Mouse (Mus musculus) urinary bladder, postnatal 4 days (tissue): ENCODE data around the gene Exph5.

ENCODE experiments used
- DNase-seq, 2 experiments: peaks; one replicate each; pipeline ENCODE4 v3.0.0; 2021 to 2022; ENCODE audit warnings: low spot score in 2 of 2

The Exph5 gene

DNA sequence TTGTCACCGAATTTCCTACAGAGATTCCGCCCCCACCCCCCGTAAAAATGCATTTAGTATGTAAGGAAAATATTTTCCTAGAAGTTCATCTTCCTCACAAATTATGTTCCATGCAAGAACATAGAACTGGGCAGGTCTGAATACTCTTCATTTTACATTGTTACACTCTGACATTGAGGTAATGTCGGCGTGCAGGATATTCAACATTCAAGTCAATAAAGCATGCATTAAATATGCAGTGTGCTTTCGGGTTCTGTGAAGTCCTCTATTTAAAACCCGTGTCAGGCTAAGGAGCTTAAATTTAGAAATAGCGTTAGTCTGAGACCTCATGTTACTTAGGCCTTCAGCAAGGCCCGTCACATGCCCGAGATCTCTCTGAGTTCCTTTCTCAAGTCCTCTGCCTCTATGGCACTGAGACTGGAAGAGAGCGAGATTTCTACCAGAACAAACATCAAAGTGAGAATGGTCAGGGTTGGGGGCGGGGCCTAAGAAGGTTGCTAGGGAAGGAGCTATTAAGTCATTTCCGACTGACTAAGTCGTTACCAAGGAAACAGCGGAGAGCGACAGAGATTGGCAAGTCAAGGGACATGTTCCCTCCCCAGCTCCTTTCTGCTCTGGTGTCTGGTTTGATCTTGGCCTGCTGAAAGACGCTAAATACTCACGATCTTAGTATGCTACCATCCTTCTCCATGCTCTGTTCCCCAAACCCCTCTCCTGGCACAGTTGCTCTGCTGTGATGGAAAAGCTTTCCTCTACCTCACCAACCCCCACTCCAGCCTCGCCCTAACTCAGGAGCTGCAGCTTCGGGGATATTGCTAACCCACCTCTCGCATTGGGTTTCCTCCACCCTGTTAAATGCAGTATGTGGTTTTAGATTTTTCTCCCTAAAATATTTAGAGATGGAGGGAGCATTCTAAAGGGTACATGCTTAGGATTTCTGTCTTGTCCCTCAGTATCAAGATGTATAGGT lies 103.6 kb downstream of the Exph5 start:
- DNase-seq, result peak; percentile 37 to 66

DNA sequence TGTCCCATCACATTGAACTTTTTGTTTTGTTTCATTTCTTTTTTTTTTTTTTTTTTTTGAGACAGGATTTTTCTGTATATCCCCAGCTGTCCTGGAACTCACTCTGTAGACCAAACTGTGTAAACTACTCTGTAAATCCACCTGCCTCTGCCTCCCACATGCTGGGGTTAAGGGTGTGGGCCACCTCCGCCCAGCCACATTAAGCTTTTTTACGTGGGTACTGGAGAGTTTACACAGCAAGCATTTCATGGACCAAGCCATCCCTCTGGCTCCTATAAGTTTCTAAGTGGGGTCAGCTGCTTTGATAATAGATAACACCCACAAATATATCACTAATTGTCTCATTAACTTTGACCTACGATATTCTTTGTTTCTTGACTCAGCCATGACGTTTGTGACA lies 107.1 kb downstream of the Exph5 start:
- DNase-seq, result peak in 1 of 2 experiments; percentile 33

DNA sequence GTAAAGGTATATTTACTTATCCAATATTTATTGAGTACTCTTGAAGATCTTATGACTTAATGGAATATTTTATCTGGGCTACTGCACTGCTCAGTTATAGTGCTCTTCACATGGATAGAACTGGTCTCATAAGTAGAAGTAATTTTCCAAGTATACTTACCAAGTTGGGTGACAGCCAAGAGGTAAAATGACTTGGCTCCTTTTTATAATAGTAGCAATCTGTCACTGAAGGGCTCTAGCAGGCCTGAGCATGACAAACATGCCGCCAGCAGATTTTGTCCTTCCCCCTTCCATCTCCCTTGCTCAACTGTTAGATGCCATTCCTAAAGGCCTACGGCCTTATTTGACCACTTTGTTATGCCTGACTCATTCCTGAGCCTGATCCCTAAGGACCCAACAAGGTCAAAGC lies 107.5 kb downstream of the Exph5 start:
- no peak for DNase-seq

DNA sequence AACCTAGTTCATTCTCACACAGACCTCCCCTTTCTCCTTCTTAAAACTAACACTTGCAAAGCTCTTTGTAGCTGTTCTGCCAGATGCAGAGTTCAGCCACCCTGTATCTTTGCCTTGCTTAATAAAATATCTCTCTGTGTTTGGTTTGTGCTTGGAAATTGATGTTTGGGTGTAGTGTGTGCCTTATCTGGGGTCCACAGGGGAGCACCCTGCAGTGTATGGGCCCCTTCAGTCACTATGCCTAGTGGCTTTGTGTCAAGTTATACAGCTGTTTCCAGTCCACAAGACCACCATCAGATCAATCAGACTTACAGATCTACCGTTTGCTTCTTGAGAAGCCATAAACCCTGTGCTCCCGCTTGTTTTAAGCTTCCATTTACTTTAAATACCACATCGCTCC lies 108.0 kb downstream of the Exph5 start:
- DNase-seq, result no peak

DNA sequence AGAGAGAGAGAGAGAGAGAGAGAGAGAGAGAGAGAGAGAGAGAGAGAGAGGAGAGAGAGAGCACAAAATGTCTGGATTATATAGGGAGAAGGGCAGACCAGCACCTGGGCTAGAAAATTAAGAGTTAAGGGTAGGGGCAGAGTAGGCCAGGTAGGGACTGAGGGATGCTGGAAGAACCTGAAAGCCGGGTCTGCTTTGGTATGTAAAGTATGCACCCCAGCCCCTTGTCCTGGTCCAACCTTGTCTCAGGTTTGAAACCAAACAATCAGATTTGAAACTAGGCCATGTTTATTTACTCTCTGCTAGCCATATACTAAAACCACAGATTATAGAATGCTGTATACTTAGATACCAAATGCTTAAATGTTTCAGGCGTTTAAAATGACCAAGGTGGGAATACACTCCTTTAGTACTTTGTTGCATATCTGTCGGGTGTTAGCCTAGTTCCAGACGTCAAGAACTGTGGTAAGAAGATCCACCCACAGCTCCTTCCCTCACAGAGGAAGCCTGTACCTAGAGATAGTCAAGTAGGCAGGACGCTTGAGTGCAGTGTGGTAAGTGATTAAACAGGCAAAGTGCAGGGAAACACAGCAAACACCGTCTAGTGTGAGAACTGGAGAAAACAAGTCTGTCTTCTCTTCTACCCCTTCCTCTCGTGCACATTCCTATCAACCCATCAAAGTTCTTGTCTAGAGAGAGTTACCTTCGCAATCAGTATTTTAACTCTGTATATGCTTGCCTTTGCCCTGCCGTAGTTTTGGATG lies 120.8 kb downstream of the Exph5 start:
- DNase-seq, result no peak

DNA sequence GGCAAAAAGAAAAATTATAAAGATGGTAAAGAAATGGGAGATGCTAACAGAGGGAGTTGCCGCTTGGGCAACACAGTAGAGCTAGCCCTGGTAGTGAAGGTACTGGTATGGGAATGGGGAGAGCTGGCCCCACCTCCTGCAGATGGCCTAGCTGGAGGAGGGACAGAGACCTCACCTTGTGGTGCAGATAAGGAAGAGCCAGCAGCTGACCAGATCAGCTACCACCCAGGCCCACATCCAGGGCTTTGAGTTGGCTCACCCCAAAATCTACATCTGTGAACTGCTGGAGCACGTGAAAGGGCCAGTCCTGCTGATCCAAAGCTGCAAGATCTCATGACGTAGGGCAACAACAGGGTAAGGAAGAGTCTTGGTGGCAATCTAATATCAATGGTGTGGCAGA lies 125.3 kb downstream of the Exph5 start:
- DNase-seq, result no peak
